10 mouse cellular contexts compared by ENCODE assay signal in genomic region chr7:19489525-19489924, GRCm38 (mm10). TPM values are rescaled to one million over a fixed set of nuclear protein-coding genes. Genes with fewer than 3 reads are reported as not detected.
DNase-seq lines count a peak whose midpoint lies in the region; ATAC-seq and TF ChIP-seq lines count a peak whose summit lies in the region.
"Had no signal": no experiment of that assay in that cellular context is flagged by ENCODE, and none has a peak within 500 bp of the region (broad histone marks: within the 10 kb centered on the region; RNA-seq: fewer than 3 reads in every experiment).

No protein-coding gene starts in this region.

- WGBS in kidney, postnatal 0 days, result 17% methylated on average over 31 of the region's 31 CpGs
- 26% methylated on average over 31 of the region's 31 CpGs for WGBS in kidney, adult 2 months
- 3% methylated on average over 31 of the region's 31 CpGs for WGBS in embryonic facial prominence, embryonic 11.5 days
- 2% methylated on average over 30 of the region's 31 CpGs for WGBS in hindbrain, embryonic 11.5 days
- 7% methylated on average over 29 of the region's 31 CpGs for WGBS in midbrain, embryonic 15.5 days

- intact Hi-C loops in gastrocnemius, postnatal 36 days (cut with DNase I), result no loop called here

- TF ChIP-seq CTCF in kidney, postnatal 0 days (IDR thresholded peaks at IDR 0.05; ENCODE audit: low read depth), result no peak
- TF ChIP-seq CTCF in kidney, adult 2 months (conservative IDR thresholded peaks at IDR 0.05; ENCODE audit: insufficient read depth, insufficient read length, low read depth, low read length), result no peak

- H3K9me3 ChIP-seq in kidney, postnatal 0 days (replicated peaks; ENCODE audit: low read length), result no peaks in the 10 kb centered on the region
- no peaks in the 10 kb centered on the region for H3K9me3 ChIP-seq in embryonic facial prominence, embryonic 11.5 days (replicated peaks; ENCODE audit: control insufficient read depth, low read length)
- no peaks in the 10 kb centered on the region for H3K9me3 ChIP-seq in hindbrain, embryonic 11.5 days (ENCODE audit: control insufficient read depth, low read length)
- H3K9me3 ChIP-seq in midbrain, embryonic 15.5 days, result no peaks in the 10 kb centered on the region
- H3K9me3 ChIP-seq: liver, embryonic 15.5 days had no signal

- no peak for DNase-seq in kidney, postnatal 0 days (ENCODE audit: low spot score)
- DNase-seq in kidney, adult 2 months, result no peak
- no peak for DNase-seq in embryonic facial prominence, embryonic 11.5 days (ENCODE audit: low spot score)
- DNase-seq in hindbrain, embryonic 11.5 days (ENCODE audit: low spot score), result peak; percentile 48
- no peak for DNase-seq in gastrocnemius, postnatal 36 days
- DNase-seq in thymus, postnatal 0 days (ENCODE audit: low spot score), result no peak
- no peak for DNase-seq in cerebellum, postnatal 14 days
- DNase-seq: cerebellum, adult 11-12 months had no signal

- no peak for ATAC-seq in kidney, postnatal 0 days (replicated peaks; ENCODE audit: low FRiP score, low read depth)
- no peak for ATAC-seq in embryonic facial prominence, embryonic 11.5 days (replicated peaks; ENCODE audit: insufficient number of reproducible peaks, low FRiP score, low TSS enrichment, low read depth)
- ATAC-seq in hindbrain, embryonic 11.5 days (ENCODE audit: low FRiP score), result peak; percentile 51; the same call in 1 of the 2 replicates
- ATAC-seq in midbrain, embryonic 15.5 days (replicated peaks), result peak; percentile 63

- peaks cover 17% of the 10 kb centered on the region for H3K27me3 ChIP-seq in kidney, postnatal 0 days (ENCODE audit: insufficient read depth, low read length)
- H3K27me3 ChIP-seq in kidney, adult 2 months (replicated peaks; ENCODE audit: control insufficient read depth, insufficient read depth, low read length), result no peaks in the 10 kb centered on the region
- H3K27me3 ChIP-seq in embryonic facial prominence, embryonic 11.5 days (ENCODE audit: control insufficient read depth, insufficient read depth, low read length), result peaks cover 31% of the 10 kb centered on the region
- peaks cover 49% of the 10 kb centered on the region for H3K27me3 ChIP-seq in hindbrain, embryonic 11.5 days (ENCODE audit: control insufficient read depth, insufficient read depth, low read length)
- H3K27me3 ChIP-seq in midbrain, embryonic 15.5 days (replicated peaks), result peaks cover 54% of the 10 kb centered on the region

- H3K9ac ChIP-seq in kidney, postnatal 0 days (ENCODE audit: low read depth, low read length), result no peak overlapping the region
- H3K9ac ChIP-seq in embryonic facial prominence, embryonic 11.5 days (replicated peaks; ENCODE audit: low read length), result no peak overlapping the region
- H3K9ac ChIP-seq in hindbrain, embryonic 11.5 days (ENCODE audit: low read depth, low read length), result no peak overlapping the region
- H3K9ac ChIP-seq in midbrain, embryonic 15.5 days, result peak overlapping the region; percentile 12; the same call in 1 of the 2 replicates
- H3K9ac ChIP-seq: liver, embryonic 15.5 days had no signal

- no peaks in the 10 kb centered on the region; the same call in 1 of the 2 replicates for H3K4me1 ChIP-seq in kidney, postnatal 0 days (replicated peaks; ENCODE audit: insufficient read depth, low read length)
- H3K4me1 ChIP-seq in kidney, adult 2 months (ENCODE audit: control insufficient read depth, insufficient read depth, low read length), result no peaks in the 10 kb centered on the region
- H3K4me1 ChIP-seq in embryonic facial prominence, embryonic 11.5 days (ENCODE audit: control insufficient read depth, insufficient read depth, low read length), result no peaks in the 10 kb centered on the region; the same call in 1 of the 2 replicates
- peaks cover 6% of the 10 kb centered on the region; the same call in 1 of the 2 replicates for H3K4me1 ChIP-seq in hindbrain, embryonic 11.5 days (replicated peaks; ENCODE audit: control insufficient read depth, insufficient read depth, low read length)
- H3K4me1 ChIP-seq in midbrain, embryonic 15.5 days, result peaks cover 13% of the 10 kb centered on the region; the same call in 1 of the 2 replicates

- no peak for TF ChIP-seq POLR2A in kidney, adult 2 months (IDR thresholded peaks at IDR 0.05; ENCODE audit: low read depth, low read length)

- H3K4me3 ChIP-seq in kidney, postnatal 0 days (replicated peaks; ENCODE audit: low read depth, low read length), result 0 out of 2 replicates have a peak overlapping the region, but pooled peaks have one; percentile 14
- no peak overlapping the region for H3K4me3 ChIP-seq in kidney, adult 2 months (ENCODE audit: insufficient read depth, low read depth, low read length)
- H3K4me3 ChIP-seq in embryonic facial prominence, embryonic 11.5 days (ENCODE audit: low read depth, low read length), result peak overlapping the region; percentile 14; the same call in 1 of the 2 replicates
- H3K4me3 ChIP-seq in hindbrain, embryonic 11.5 days (ENCODE audit: low read depth, low read length), result peak overlapping the region; percentile 18
- H3K4me3 ChIP-seq in midbrain, embryonic 15.5 days, result peak overlapping the region; percentile 32
- H3K4me3 ChIP-seq: liver, embryonic 15.5 days had no signal

- no peak overlapping the region for H3K27ac ChIP-seq in kidney, postnatal 0 days
- no peak overlapping the region for H3K27ac ChIP-seq in kidney, adult 2 months (ENCODE audit: insufficient read depth, low read depth, low read length)
- no peak overlapping the region for H3K27ac ChIP-seq in embryonic facial prominence, embryonic 11.5 days (replicated peaks; ENCODE audit: low read depth, low read length)
- no peak overlapping the region for H3K27ac ChIP-seq in hindbrain, embryonic 11.5 days (ENCODE audit: low read depth, low read length)
- H3K27ac ChIP-seq in midbrain, embryonic 15.5 days, result no peak overlapping the region
- H3K27ac ChIP-seq: liver, embryonic 15.5 days had no signal

- no peaks in the 10 kb centered on the region for H3K36me3 ChIP-seq in kidney, postnatal 0 days (ENCODE audit: insufficient read depth, low read length)
- no peaks in the 10 kb centered on the region for H3K36me3 ChIP-seq in kidney, adult 2 months (ENCODE audit: control insufficient read depth, insufficient read depth, low read length)
- no peaks in the 10 kb centered on the region for H3K36me3 ChIP-seq in embryonic facial prominence, embryonic 11.5 days (replicated peaks; ENCODE audit: control insufficient read depth, insufficient read depth, low read depth, low read length)
- no peaks in the 10 kb centered on the region for H3K36me3 ChIP-seq in hindbrain, embryonic 11.5 days (ENCODE audit: control insufficient read depth, insufficient read depth, low read length)
- no peaks in the 10 kb centered on the region for H3K36me3 ChIP-seq in midbrain, embryonic 15.5 days (replicated peaks)
- H3K36me3 ChIP-seq: liver, embryonic 15.5 days had no signal

- H3K4me2 ChIP-seq in kidney, postnatal 0 days (ENCODE audit: low read length), result peak overlapping the region; percentile 35; the same call in 1 of the 2 replicates
- peak overlapping the region; percentile 25 for H3K4me2 ChIP-seq in embryonic facial prominence, embryonic 11.5 days (ENCODE audit: low read depth, low read length)
- H3K4me2 ChIP-seq in hindbrain, embryonic 11.5 days (replicated peaks; ENCODE audit: low read depth, low read length), result peak overlapping the region; percentile 25
- peak overlapping the region; percentile 56 for H3K4me2 ChIP-seq in midbrain, embryonic 15.5 days
- H3K4me2 ChIP-seq: liver, embryonic 15.5 days had no signal

RNA-seq across cellular contexts. Expression of gene Bloc1s3, which starts 18.6 kb away (rescaled TPM):
- 2.7 and 3.0 TPM in 2 replicates for polyA plus RNA-seq in kidney, postnatal 0 days (2015; fragmentation: Nextera tagmentation; extraction: Ambion mirVana)
- polyA plus RNA-seq in kidney, adult 2 months (2012; rRNA removed), result 8.6 and 10.3 TPM in 2 replicates
- 2.3 and 2.6 TPM in 2 replicates for polyA plus RNA-seq in embryonic facial prominence, embryonic 11.5 days (2014; fragmentation: Nextera tagmentation; extraction: Ambion mirVana)
- polyA plus RNA-seq in hindbrain, embryonic 11.5 days (2014; fragmentation: Nextera tagmentation; extraction: Ambion mirVana), result 2.4 and 2.5 TPM in 2 replicates
- 4.8 and 5.0 TPM in 2 replicates for polyA plus RNA-seq in midbrain, embryonic 15.5 days (2015; fragmentation: Nextera tagmentation; extraction: Ambion mirVana)
- 1 to 10 TPM; 1.5 to 1.7 TPM for total RNA-seq in gastrocnemius, postnatal 36 days (2021)
- polyA plus RNA-seq in thymus, postnatal 0 days (2015; fragmentation: Nextera tagmentation; extraction: Ambion mirVana), result 2.7 and 4.0 TPM in 2 replicates

RNA-seq across cellular contexts. Expression of gene Trappc6a, which starts 18.7 kb away (rescaled TPM):
- 88.5 and 91.7 TPM in 2 replicates for polyA plus RNA-seq in kidney, postnatal 0 days (2015; fragmentation: Nextera tagmentation; extraction: Ambion mirVana)
- 62.3 and 74.6 TPM in 2 replicates for polyA plus RNA-seq in kidney, adult 2 months (2012; rRNA removed)
- 51.7 and 58.2 TPM in 2 replicates for polyA plus RNA-seq in embryonic facial prominence, embryonic 11.5 days (2014; fragmentation: Nextera tagmentation; extraction: Ambion mirVana)
- 45.7 and 49.8 TPM in 2 replicates for polyA plus RNA-seq in hindbrain, embryonic 11.5 days (2014; fragmentation: Nextera tagmentation; extraction: Ambion mirVana)
- 38.3 and 39.1 TPM in 2 replicates for polyA plus RNA-seq in midbrain, embryonic 15.5 days (2015; fragmentation: Nextera tagmentation; extraction: Ambion mirVana)
- 1 to 10 TPM; 6.4 to 8.8 TPM for total RNA-seq in gastrocnemius, postnatal 36 days (2021)
- 86.5 and 92.5 TPM in 2 replicates for polyA plus RNA-seq in thymus, postnatal 0 days (2015; fragmentation: Nextera tagmentation; extraction: Ambion mirVana)

RNA-seq across cellular contexts. Expression of gene Exoc3l2, which starts 26.4 kb away (rescaled TPM):
- 6.7 and 8.0 TPM in 2 replicates for polyA plus RNA-seq in kidney, postnatal 0 days (2015; fragmentation: Nextera tagmentation; extraction: Ambion mirVana)
- 41.6 and 46.6 TPM in 2 replicates for polyA plus RNA-seq in kidney, adult 2 months (2012; rRNA removed)
- polyA plus RNA-seq in embryonic facial prominence, embryonic 11.5 days (2014; fragmentation: Nextera tagmentation; extraction: Ambion mirVana), result 1.2 and 1.7 TPM in 2 replicates
- 0.66 and 0.76 TPM in 2 replicates for polyA plus RNA-seq in hindbrain, embryonic 11.5 days (2014; fragmentation: Nextera tagmentation; extraction: Ambion mirVana)
- polyA plus RNA-seq in midbrain, embryonic 15.5 days (2015; fragmentation: Nextera tagmentation; extraction: Ambion mirVana), result 0.17 and 0.57 TPM in 2 replicates
- under 1 TPM; 0.51 to 0.72 TPM for total RNA-seq in gastrocnemius, postnatal 36 days (2021)
- polyA plus RNA-seq in thymus, postnatal 0 days (2015; fragmentation: Nextera tagmentation; extraction: Ambion mirVana), result 0.74 and 0.78 TPM in 2 replicates

RNA-seq across cellular contexts. Expression of gene Nkpd1, which starts 28.1 kb away (rescaled TPM):
- not detected in 2 replicates for polyA plus RNA-seq in kidney, postnatal 0 days (2015; fragmentation: Nextera tagmentation; extraction: Ambion mirVana)
- polyA plus RNA-seq in kidney, adult 2 months (2012; rRNA removed), result 0.11 and 0.16 TPM in 2 replicates
- polyA plus RNA-seq in embryonic facial prominence, embryonic 11.5 days (2014; fragmentation: Nextera tagmentation; extraction: Ambion mirVana), result 0.08 TPM in 1 of 2 replicates, not detected in the other
- polyA plus RNA-seq in hindbrain, embryonic 11.5 days (2014; fragmentation: Nextera tagmentation; extraction: Ambion mirVana), result 0.10 and 0.17 TPM in 2 replicates
- polyA plus RNA-seq in midbrain, embryonic 15.5 days (2015; fragmentation: Nextera tagmentation; extraction: Ambion mirVana), result 0.74 and 0.95 TPM in 2 replicates
- not detected for total RNA-seq in gastrocnemius, postnatal 36 days (2021)
- polyA plus RNA-seq in thymus, postnatal 0 days (2015; fragmentation: Nextera tagmentation; extraction: Ambion mirVana), result 0.24 and 0.42 TPM in 2 replicates
- polyA plus RNA-seq: liver, embryonic 15.5 days had no signal

RNA-seq across cellular contexts. Expression of gene Mark4, which starts 30.9 kb away (rescaled TPM):
- 6.6 and 7.9 TPM in 2 replicates for polyA plus RNA-seq in kidney, postnatal 0 days (2015; fragmentation: Nextera tagmentation; extraction: Ambion mirVana)
- polyA plus RNA-seq in kidney, adult 2 months (2012; rRNA removed), result 16.1 and 18.2 TPM in 2 replicates
- 7.9 and 8.6 TPM in 2 replicates for polyA plus RNA-seq in embryonic facial prominence, embryonic 11.5 days (2014; fragmentation: Nextera tagmentation; extraction: Ambion mirVana)
- 11.5 and 13.3 TPM in 2 replicates for polyA plus RNA-seq in hindbrain, embryonic 11.5 days (2014; fragmentation: Nextera tagmentation; extraction: Ambion mirVana)
- polyA plus RNA-seq in midbrain, embryonic 15.5 days (2015; fragmentation: Nextera tagmentation; extraction: Ambion mirVana), result 20.4 and 20.6 TPM in 2 replicates
- 10 to 100 TPM; 14.9 to 15.5 TPM for total RNA-seq in gastrocnemius, postnatal 36 days (2021)
- 6.7 and 9.0 TPM in 2 replicates for polyA plus RNA-seq in thymus, postnatal 0 days (2015; fragmentation: Nextera tagmentation; extraction: Ambion mirVana)

Comparison
In these comparisons a context has a peak if more than half of its experiments do, and no peak if none do; other contexts are left out.
1. ATAC-seq: peak in hindbrain, embryonic 11.5 days (single experiment) and midbrain, embryonic 15.5 days (single experiment); none in kidney, postnatal 0 days (single experiment) and embryonic facial prominence, embryonic 11.5 days (single experiment).
2. Peak in every context shown above with its lines, with median percentiles within 50 percentile points of each other: H3K4me2 ChIP-seq.